Mouse (Mus musculus): ENCODE data around the gene Zfp536.

- TF ChIP-seq CTCF (IDR thresholded peaks at IDR 0.05; ENCODE audit: borderline replicate concordance, control insufficient read depth, extremely low read depth, insufficient read depth, low read length, poor library complexity) (no peak), POLR2A (IDR thresholded peaks at IDR 0.05; ENCODE audit: control insufficient read depth, extremely low read depth, insufficient read depth, low read length, poor library complexity) (no peak)
Observed at GRCm38 (mm10) chr7:37482564-37482963, 290.9 kb downstream of the Zfp536 start.

Data from thymus, adult 2 months (tissue).